Mouse (Mus musculus): ENCODE data around the gene Bbs9.

DNA sequence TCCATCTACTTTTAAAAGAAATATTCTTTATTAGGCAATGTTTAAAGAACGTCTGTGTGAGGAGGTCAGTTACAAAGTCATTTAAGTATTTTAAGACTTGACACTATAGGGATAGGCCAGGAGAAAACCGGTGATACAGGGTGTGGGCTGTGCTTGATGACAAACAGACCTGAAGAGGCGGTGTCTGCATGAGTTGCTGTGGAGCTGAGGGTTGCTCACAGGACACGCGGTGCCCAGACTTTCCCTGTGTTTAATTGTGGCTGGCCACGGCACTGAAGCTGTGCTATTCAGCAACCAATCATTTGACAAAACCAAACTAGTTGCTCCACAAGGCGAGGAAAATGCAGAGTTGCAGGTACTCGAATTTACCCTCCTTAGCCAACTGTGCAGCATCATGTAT is 286.0 kb downstream of the Bbs9 start:
- TF ChIP-seq CTCF (IDR thresholded peaks at IDR 0.05; ENCODE audit: control insufficient read depth, insufficient read depth, insufficient read length): no peak
- no peak for TF ChIP-seq MYOG (IDR thresholded peaks at IDR 0.05; ENCODE audit: control insufficient read depth, extremely low read depth, insufficient read length)
- no peak for TF ChIP-seq MAX (IDR thresholded peaks at IDR 0.05)
- no peak for TF ChIP-seq FOSL1 (IDR thresholded peaks at IDR 0.05; ENCODE audit: insufficient read depth, low read length, poor library complexity, severe bottlenecking)
- TF ChIP-seq MYOD1 (IDR thresholded peaks at IDR 0.05; ENCODE audit: control insufficient read depth, insufficient read length, low read depth): no peak
- TF ChIP-seq USF1 (IDR thresholded peaks at IDR 0.05; ENCODE audit: low read depth): no peak
- no peak for TF ChIP-seq CEBPB (IDR thresholded peaks at IDR 0.05; ENCODE audit: low read depth)
